Mouse (Mus musculus): ENCODE results near the gene Irx3. TPM values are rescaled to one million over a fixed set of nuclear protein-coding genes. Genes with fewer than 3 reads are reported as not detected.

The Irx3 gene
- polyA plus RNA-seq, 1 experiment from 2014 or later: 6.8 TPM

- peak overlapping the region; percentile 84 for H3K27ac ChIP-seq (replicated peaks)
- under 1% methylated on average over 80 of the region's 89 CpGs for WGBS
- no peaks in the 10 kb centered on the region for H3K36me3 ChIP-seq
- H3K27me3 ChIP-seq: peaks cover 90% of the 10 kb centered on the region
- peak overlapping the region; percentile 82 for H3K9ac ChIP-seq
- peak overlapping the region; percentile 55 for H3K4me3 ChIP-seq
- H3K4me2 ChIP-seq: peak overlapping the region; percentile 83
- H3K9me3 ChIP-seq: no peaks in the 10 kb centered on the region
- H3K4me1 ChIP-seq (replicated peaks): peaks cover 74% of the 10 kb centered on the region
- ATAC-seq (ENCODE audit: low read depth): no peak
Observed at GRCm38 (mm10) chr8:91799681-91800522, 2.0 kb downstream of the Irx3 start.

GRCm38 (mm10) chr8:91799016-91799581, 2.8 kb downstream of the Irx3 start:
- Histone ChIP-seq H3K9me3 (no peaks in the 10 kb centered on the region), H3K4me3 (peak overlapping the region; percentile 55), H3K27me3 (peaks cover 89% of the 10 kb centered on the region), H3K27ac (replicated peaks) (peak overlapping the region; percentile 84; the same call in 1 of the 2 replicates), H3K4me1 (replicated peaks) (peaks cover 66% of the 10 kb centered on the region), H3K9ac (peak overlapping the region; percentile 82), H3K4me2 (peak overlapping the region; percentile 83), H3K36me3 (no peaks in the 10 kb centered on the region)
- WGBS: 11% methylated on average over 16 of the region's 16 CpGs
- no peak for ATAC-seq (ENCODE audit: low read depth)

- H3K9me3 ChIP-seq: no peaks in the 10 kb centered on the region
- H3K4me1 ChIP-seq (replicated peaks): peaks cover 65% of the 10 kb centered on the region
- ATAC-seq (ENCODE audit: low read depth): 0 out of 2 replicates have a peak, but pooled peaks have one; percentile 26
Observed at GRCm38 (mm10) chr8:91797626-91798271, 4.1 kb downstream of the Irx3 start.

GRCm38 (mm10) chr8:91793846-91794245, 8.0 kb downstream of the Irx3 start:
- Histone ChIP-seq H3K27me3 (peaks cover 56% of the 10 kb centered on the region), H3K9ac (no peak overlapping the region)

More at GRCm38 (mm10) chr8:91797626-91798271, 4.1 kb downstream of the Irx3 start:
- WGBS: under 1% methylated on average over 35 of the region's 35 CpGs
- H3K27me3 ChIP-seq: peaks cover 76% of the 10 kb centered on the region
- peak overlapping the region; percentile 83 for H3K4me2 ChIP-seq
- peak overlapping the region; percentile 82; the same call in 1 of the 2 replicates for H3K9ac ChIP-seq
- no peak overlapping the region for H3K27ac ChIP-seq (replicated peaks)
- H3K4me3 ChIP-seq: peak overlapping the region; percentile 55
- H3K36me3 ChIP-seq: no peaks in the 10 kb centered on the region

GRCm38 (mm10) chr8:91787194-91787895, 14.5 kb downstream of the Irx3 start:
- no peak overlapping the region for H3K4me3 ChIP-seq
- H3K4me2 ChIP-seq: no peak overlapping the region
- ATAC-seq (ENCODE audit: low read depth): no peak
- H3K9me3 ChIP-seq: no peaks in the 10 kb centered on the region
- no peak overlapping the region for H3K9ac ChIP-seq
- WGBS: 77% methylated on average over 9 of the region's 9 CpGs
- peaks cover 24% of the 10 kb centered on the region for H3K27me3 ChIP-seq
- no peaks in the 10 kb centered on the region for H3K4me1 ChIP-seq (replicated peaks)
- H3K36me3 ChIP-seq: no peaks in the 10 kb centered on the region
- no peak overlapping the region for H3K27ac ChIP-seq (replicated peaks)

More at GRCm38 (mm10) chr8:91793846-91794245, 8.0 kb downstream of the Irx3 start:
- H3K4me2 ChIP-seq: no peak overlapping the region
- 4% methylated on average over 6 of the region's 6 CpGs for WGBS
- no peak for ATAC-seq (ENCODE audit: low read depth)
- H3K4me1 ChIP-seq (replicated peaks): peaks cover 26% of the 10 kb centered on the region
- no peak overlapping the region for H3K27ac ChIP-seq (replicated peaks)
- no peak overlapping the region for H3K4me3 ChIP-seq
- no peaks in the 10 kb centered on the region for H3K9me3 ChIP-seq
- no peaks in the 10 kb centered on the region for H3K36me3 ChIP-seq

GRCm38 (mm10) chr8:91782940-91783339, 18.9 kb downstream of the Irx3 start:
- ATAC-seq (ENCODE audit: low read depth): no peak
- Histone ChIP-seq H3K4me2 (no peak overlapping the region), H3K4me3 (no peak overlapping the region), H3K36me3 (no peaks in the 10 kb centered on the region), H3K27ac (replicated peaks) (no peak overlapping the region), H3K27me3 (peaks cover 11% of the 10 kb centered on the region), H3K9ac (no peak overlapping the region), H3K9me3 (no peaks in the 10 kb centered on the region), H3K4me1 (replicated peaks) (no peaks in the 10 kb centered on the region)
- 88% methylated on average over 5 of the region's 5 CpGs for WGBS

- Histone ChIP-seq H3K4me1 (replicated peaks) (no peaks in the 10 kb centered on the region), H3K27ac (replicated peaks) (no peak overlapping the region), H3K27me3 (peaks cover 11% of the 10 kb centered on the region), H3K9ac (no peak overlapping the region), H3K4me2 (no peak overlapping the region), H3K36me3 (no peaks in the 10 kb centered on the region), H3K4me3 (no peak overlapping the region), H3K9me3 (no peaks in the 10 kb centered on the region)
- ATAC-seq (ENCODE audit: low read depth): no peak
- 71% methylated on average over 7 of the region's 7 CpGs for WGBS
Observed at GRCm38 (mm10) chr8:91782201-91782600, 19.7 kb downstream of the Irx3 start.

- H3K9ac ChIP-seq: no peak overlapping the region
- no peak overlapping the region for H3K4me3 ChIP-seq
- peaks cover 11% of the 10 kb centered on the region for H3K27me3 ChIP-seq
- H3K36me3 ChIP-seq: no peaks in the 10 kb centered on the region
- H3K4me1 ChIP-seq (replicated peaks): no peaks in the 10 kb centered on the region
- no peaks in the 10 kb centered on the region for H3K9me3 ChIP-seq
- 76% methylated on average over 3 of the region's 3 CpGs for WGBS
- no peak overlapping the region for H3K27ac ChIP-seq (replicated peaks)
- ATAC-seq (ENCODE audit: low read depth): no peak
- no peak overlapping the region for H3K4me2 ChIP-seq
Observed at GRCm38 (mm10) chr8:91780648-91781047, 21.2 kb downstream of the Irx3 start.

- Histone ChIP-seq H3K27ac (replicated peaks) (no peak overlapping the region), H3K9me3 (no peaks in the 10 kb centered on the region), H3K36me3 (no peaks in the 10 kb centered on the region), H3K4me1 (replicated peaks) (no peaks in the 10 kb centered on the region), H3K9ac (no peak overlapping the region), H3K4me2 (no peak overlapping the region), H3K27me3 (peaks cover 10% of the 10 kb centered on the region), H3K4me3 (no peak overlapping the region)
- no peak for ATAC-seq (ENCODE audit: low read depth)
- 84% methylated on average over 6 of the region's 6 CpGs for WGBS
Observed at GRCm38 (mm10) chr8:91768857-91769256, 33.0 kb downstream of the Irx3 start.

- no peak for ATAC-seq (ENCODE audit: low read depth)
- H3K36me3 ChIP-seq: no peaks in the 10 kb centered on the region
- no peak overlapping the region for H3K9ac ChIP-seq
- H3K4me3 ChIP-seq: no peak overlapping the region
- peaks cover 11% of the 10 kb centered on the region for H3K27me3 ChIP-seq
- no peaks in the 10 kb centered on the region for H3K9me3 ChIP-seq
- H3K27ac ChIP-seq (replicated peaks): no peak overlapping the region
- WGBS: 61% methylated on average over 8 of the region's 8 CpGs
- H3K4me1 ChIP-seq (replicated peaks): no peaks in the 10 kb centered on the region
- H3K4me2 ChIP-seq: no peak overlapping the region
Observed at GRCm38 (mm10) chr8:91765411-91766034, 36.3 kb downstream of the Irx3 start.

- Histone ChIP-seq H3K27ac (replicated peaks) (no peak overlapping the region), H3K4me2 (no peak overlapping the region), H3K4me1 (replicated peaks) (no peaks in the 10 kb centered on the region), H3K9ac (no peak overlapping the region), H3K9me3 (no peaks in the 10 kb centered on the region), H3K36me3 (no peaks in the 10 kb centered on the region), H3K27me3 (no peaks in the 10 kb centered on the region; the same call in 1 of the 2 replicates), H3K4me3 (no peak overlapping the region)
- WGBS: 72% methylated on average over 7 of the region's 7 CpGs
- ATAC-seq (ENCODE audit: low read depth): no peak
Observed at GRCm38 (mm10) chr8:91755566-91755965, 46.3 kb downstream of the Irx3 start.

Data from neural tube, embryonic 13.5 days (tissue).